Mouse (Mus musculus): Measurements from ENCODE around the gene Hoxa4. TPM values are rescaled to one million over a fixed set of nuclear protein-coding genes. Genes with fewer than 3 reads are reported as not detected.

Gene Hoxa4
- polyA plus RNA-seq, 2 experiments: 1.0 to 2.2 TPM

DNA sequence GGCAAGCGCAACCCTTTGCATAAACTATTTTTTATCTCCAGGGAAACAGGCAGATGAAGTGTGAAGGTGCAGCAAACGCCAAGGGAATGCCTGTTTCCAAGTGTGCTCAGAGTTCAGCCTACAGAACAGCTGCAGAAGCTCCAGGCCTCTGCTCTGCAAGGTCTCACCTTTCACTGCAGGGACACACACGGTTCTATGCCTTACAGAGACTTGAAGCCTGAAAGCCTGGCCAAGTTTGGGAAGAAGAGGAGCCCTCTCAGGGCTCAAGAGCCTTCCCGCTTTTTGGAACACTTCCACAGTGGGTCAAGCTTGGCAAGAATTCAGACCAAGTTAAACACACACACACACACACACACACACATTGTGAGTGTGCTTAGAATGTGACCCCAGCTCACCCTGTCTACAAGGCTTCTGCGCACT lies 2.4 kb downstream of the Hoxa4 start:
- Histone ChIP-seq H3K27me3 (ENCODE audit: control insufficient read depth, insufficient read depth, low read length) (peaks cover 53% of the 10 kb centered on the region), H3K27ac (replicated peaks; ENCODE audit: low read depth, low read length) (no peak overlapping the region; the same call in 1 of the 2 replicates), H3K4me1 (ENCODE audit: control insufficient read depth, insufficient read depth, low read length) (peaks cover 40% of the 10 kb centered on the region), H3K9ac (ENCODE audit: low read depth, low read length, severe bottlenecking) (no peak overlapping the region), H3K4me2 (replicated peaks; ENCODE audit: low read depth, low read length, severe bottlenecking) (no peak overlapping the region), H3K4me3 (replicated peaks; ENCODE audit: low read length) (no peak overlapping the region), H3K9me3 (ENCODE audit: control insufficient read depth, low read length) (no peaks in the 10 kb centered on the region), H3K36me3 (ENCODE audit: control insufficient read depth, insufficient read depth, low read length) (no peaks in the 10 kb centered on the region)
- ATAC-seq (ENCODE audit: low FRiP score, low read depth) (0 out of 2 replicates have a peak, but pooled peaks have one; percentile 29), DNase-seq (ENCODE audit: low spot score) (peak; percentile 30)
- TF ChIP-seq POLR2A (IDR thresholded peaks at IDR 0.05; ENCODE audit: borderline replicate concordance, extremely low read depth, insufficient read depth, insufficient read length): no peak
- WGBS: 40% methylated on average over 5 of the region's 5 CpGs

GRCm38 (mm10) chr6:52186500-52186899 lies 5.1 kb downstream of the Hoxa4 start:
- H3K4me3 ChIP-seq (replicated peaks; ENCODE audit: low read length): no peak overlapping the region
- WGBS: 60% methylated on average over 1 of the region's 1 CpGs

DNA sequence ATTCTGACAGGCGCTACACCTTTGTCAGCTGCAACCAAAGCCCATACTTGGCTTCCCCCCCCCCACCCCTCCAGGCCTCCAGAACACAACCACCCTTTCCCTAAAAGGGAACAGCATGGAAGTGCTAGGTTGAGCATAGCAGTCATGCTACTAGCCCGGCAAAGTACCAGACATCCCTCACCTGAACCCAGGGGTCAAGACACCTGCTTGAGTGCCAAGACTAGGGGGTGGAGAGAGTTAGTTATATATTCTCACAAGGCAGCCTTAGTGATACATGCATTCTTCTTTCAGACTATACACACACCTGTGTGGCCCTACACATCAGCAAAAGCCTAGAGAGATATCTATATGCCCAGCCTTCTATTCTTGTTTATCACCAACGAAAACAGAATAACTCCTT lies 5.7 kb downstream of the Hoxa4 start:
- ATAC-seq (ENCODE audit: low FRiP score, low read depth): no peak
- TF ChIP-seq POLR2A (IDR thresholded peaks at IDR 0.05; ENCODE audit: borderline replicate concordance, extremely low read depth, insufficient read depth, insufficient read length): no peak
- no peak overlapping the region for H3K9ac ChIP-seq (ENCODE audit: low read depth, low read length, severe bottlenecking)
- WGBS: 45% methylated on average over 3 of the region's 3 CpGs
- peaks cover 33% of the 10 kb centered on the region for H3K4me1 ChIP-seq (ENCODE audit: control insufficient read depth, insufficient read depth, low read length)
- no peaks in the 10 kb centered on the region for H3K9me3 ChIP-seq (ENCODE audit: control insufficient read depth, low read length)
- no peak overlapping the region for H3K4me3 ChIP-seq (replicated peaks; ENCODE audit: low read length)
- peaks cover 49% of the 10 kb centered on the region for H3K27me3 ChIP-seq (ENCODE audit: control insufficient read depth, insufficient read depth, low read length)
- H3K36me3 ChIP-seq (ENCODE audit: control insufficient read depth, insufficient read depth, low read length): peaks cover 12% of the 10 kb centered on the region
- no peak overlapping the region for H3K27ac ChIP-seq (replicated peaks; ENCODE audit: low read depth, low read length)
- no peak for DNase-seq (ENCODE audit: low spot score)
- no peak overlapping the region for H3K4me2 ChIP-seq (replicated peaks; ENCODE audit: low read depth, low read length, severe bottlenecking)

More at GRCm38 (mm10) chr6:52186500-52186899, 5.1 kb downstream of the Hoxa4 start:
- DNase-seq (ENCODE audit: low spot score) (no peak), ATAC-seq (ENCODE audit: low FRiP score, low read depth) (no peak)
- peaks cover 6% of the 10 kb centered on the region; the same call in 1 of the 2 replicates for H3K36me3 ChIP-seq (ENCODE audit: control insufficient read depth, insufficient read depth, low read length)
- no peak overlapping the region for H3K9ac ChIP-seq (ENCODE audit: low read depth, low read length, severe bottlenecking)
- no peaks in the 10 kb centered on the region for H3K9me3 ChIP-seq (ENCODE audit: control insufficient read depth, low read length)
- no peak for TF ChIP-seq POLR2A (IDR thresholded peaks at IDR 0.05; ENCODE audit: borderline replicate concordance, extremely low read depth, insufficient read depth, insufficient read length)
- peaks cover 39% of the 10 kb centered on the region for H3K4me1 ChIP-seq (ENCODE audit: control insufficient read depth, insufficient read depth, low read length)
- no peak overlapping the region for H3K4me2 ChIP-seq (replicated peaks; ENCODE audit: low read depth, low read length, severe bottlenecking)
- no peak overlapping the region for H3K27ac ChIP-seq (replicated peaks; ENCODE audit: low read depth, low read length)
- peaks cover 42% of the 10 kb centered on the region for H3K27me3 ChIP-seq (ENCODE audit: control insufficient read depth, insufficient read depth, low read length)

DNA sequence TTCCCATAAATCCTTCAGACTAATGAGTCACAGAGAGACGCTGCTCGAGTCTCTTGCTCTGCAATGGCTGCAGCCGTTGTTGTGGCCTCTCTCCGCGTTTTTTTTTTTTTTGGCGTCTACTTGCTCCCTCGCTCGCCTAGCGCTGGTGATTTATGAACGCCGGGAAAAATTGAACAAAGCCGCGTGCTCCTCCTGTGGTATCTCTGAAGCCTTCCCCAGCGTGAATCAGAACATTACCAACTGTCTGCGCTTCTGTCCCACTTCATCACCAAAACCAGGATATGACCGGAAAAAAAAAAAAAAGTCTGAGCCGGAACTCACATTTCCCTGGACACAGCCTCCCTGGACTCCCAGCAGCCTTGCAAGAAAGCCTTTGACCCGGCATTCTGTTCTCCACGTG lies 6.3 kb downstream of the Hoxa4 start:
- H3K4me1 ChIP-seq (ENCODE audit: control insufficient read depth, insufficient read depth, low read length): peaks cover 28% of the 10 kb centered on the region
- H3K9ac ChIP-seq (ENCODE audit: low read depth, low read length, severe bottlenecking): no peak overlapping the region
- DNase-seq (ENCODE audit: low spot score): peak; percentile 2
- H3K27ac ChIP-seq (replicated peaks; ENCODE audit: low read depth, low read length): no peak overlapping the region
- peaks cover 54% of the 10 kb centered on the region for H3K27me3 ChIP-seq (ENCODE audit: control insufficient read depth, insufficient read depth, low read length)
- no peak for TF ChIP-seq POLR2A (IDR thresholded peaks at IDR 0.05; ENCODE audit: borderline replicate concordance, extremely low read depth, insufficient read depth, insufficient read length)
- H3K9me3 ChIP-seq (ENCODE audit: control insufficient read depth, low read length): no peaks in the 10 kb centered on the region
- H3K36me3 ChIP-seq (ENCODE audit: control insufficient read depth, insufficient read depth, low read length): peaks cover 17% of the 10 kb centered on the region
- no peak for ATAC-seq (ENCODE audit: low FRiP score, low read depth)
- H3K4me3 ChIP-seq (replicated peaks; ENCODE audit: low read length): no peak overlapping the region
- WGBS: 8% methylated on average over 19 of the region's 19 CpGs
- H3K4me2 ChIP-seq (replicated peaks; ENCODE audit: low read depth, low read length, severe bottlenecking): no peak overlapping the region

- no peak overlapping the region for H3K4me3 ChIP-seq (replicated peaks; ENCODE audit: low read length)
- H3K27ac ChIP-seq (replicated peaks; ENCODE audit: low read depth, low read length): no peak overlapping the region
- no peak overlapping the region for H3K4me2 ChIP-seq (replicated peaks; ENCODE audit: low read depth, low read length, severe bottlenecking)
- no peak for TF ChIP-seq POLR2A (IDR thresholded peaks at IDR 0.05; ENCODE audit: borderline replicate concordance, extremely low read depth, insufficient read depth, insufficient read length)
- no peaks in the 10 kb centered on the region for H3K9me3 ChIP-seq (ENCODE audit: control insufficient read depth, low read length)
- DNase-seq (ENCODE audit: low spot score) (no peak), ATAC-seq (ENCODE audit: low FRiP score, low read depth) (no peak)
- WGBS: 44% methylated on average over 6 of the region's 6 CpGs
- peaks cover 54% of the 10 kb centered on the region for H3K27me3 ChIP-seq (ENCODE audit: control insufficient read depth, insufficient read depth, low read length)
- peaks cover 17% of the 10 kb centered on the region for H3K36me3 ChIP-seq (ENCODE audit: control insufficient read depth, insufficient read depth, low read length)
- H3K4me1 ChIP-seq (ENCODE audit: control insufficient read depth, insufficient read depth, low read length): peaks cover 31% of the 10 kb centered on the region
- no peak overlapping the region for H3K9ac ChIP-seq (ENCODE audit: low read depth, low read length, severe bottlenecking)
Measured at GRCm38 (mm10) chr6:52184668-52185067, 6.9 kb downstream of the Hoxa4 start.
